Mouse (Mus musculus): ENCODE measurements around the gene Slc12a8. TPM values are rescaled to one million over a fixed set of nuclear protein-coding genes. Genes with fewer than 3 reads are reported as not detected.

Gene Slc12a8
- total RNA-seq, 2 experiments from 2014 or later, result 0.48 to 0.87 TPM

GRCm38 (mm10) chr16:33536456-33536855 lies 19.3 kb downstream of the Slc12a8 start:
- intact Hi-C loops (cut with DNase I), result no loop called here
- no peak for DNase-seq (ENCODE audit: low spot score in 2 of 2)

GRCm38 (mm10) chr16:33537499-33538225 lies 20.5 kb downstream of the Slc12a8 start:
- no peak for DNase-seq (ENCODE audit: low spot score in 2 of 2)
- intact Hi-C loops (cut with DNase I), result no loop called here

GRCm38 (mm10) chr16:33544346-33544745 lies 27.2 kb downstream of the Slc12a8 start:
- intact Hi-C loops (cut with DNase I), result no loop called here
- no peak for DNase-seq (ENCODE audit: low spot score in 2 of 2)

- DNase-seq (ENCODE audit: low spot score in 2 of 2), result no peak
- intact Hi-C loops (cut with DNase I), result no loop called here
Observed at GRCm38 (mm10) chr16:33545530-33545929, 28.4 kb downstream of the Slc12a8 start.

GRCm38 (mm10) chr16:33553689-33554342 lies 36.7 kb downstream of the Slc12a8 start:
- DNase-seq (ENCODE audit: low spot score in 2 of 2), result no peak
- intact Hi-C loops (cut with DNase I), result no loop called here

GRCm38 (mm10) chr16:33558121-33558520 lies 41.0 kb downstream of the Slc12a8 start:
- intact Hi-C loops (cut with DNase I), result no loop called here

GRCm38 (mm10) chr16:33560281-33560680 lies 43.2 kb downstream of the Slc12a8 start:
- intact Hi-C loops (cut with DNase I), result loop anchor here (5.0 kb wide), 1 partner anchor 182 kb away; no protein-coding TSS in a partner anchor

More at GRCm38 (mm10) chr16:33558121-33558520, 41.0 kb downstream of the Slc12a8 start:
- DNase-seq (ENCODE audit: low spot score in 2 of 2), result no peak

GRCm38 (mm10) chr16:33561308-33562009 lies 44.3 kb downstream of the Slc12a8 start:
- intact Hi-C loops (cut with DNase I), result loop anchor here (5.0 kb wide), 1 partner anchor 181 kb away; no protein-coding TSS in a partner anchor
- no peak for DNase-seq (ENCODE audit: low spot score in 2 of 2)

More at GRCm38 (mm10) chr16:33560281-33560680, 43.2 kb downstream of the Slc12a8 start:
- peak; percentile 32 to 60 for DNase-seq (ENCODE audit: low spot score in 2 of 2)

GRCm38 (mm10) chr16:33562874-33563537 lies 45.9 kb downstream of the Slc12a8 start:
- DNase-seq (ENCODE audit: low spot score in 2 of 2), result no peak
- intact Hi-C loops (cut with DNase I), result loop anchor here (5.0 kb wide), 1 partner anchor 179 kb away; no protein-coding TSS in a partner anchor

- no peak for DNase-seq (ENCODE audit: low spot score in 2 of 2)
- intact Hi-C loops (cut with DNase I), result loop anchor here (5.0 kb wide), 1 partner anchor 179 kb away; no protein-coding TSS in a partner anchor
Observed at GRCm38 (mm10) chr16:33563538-33564013, 46.4 kb downstream of the Slc12a8 start.

GRCm38 (mm10) chr16:33566467-33566866 lies 49.3 kb downstream of the Slc12a8 start:
- DNase-seq (ENCODE audit: low spot score in 2 of 2), result no peak

GRCm38 (mm10) chr16:33567736-33568135 lies 50.6 kb downstream of the Slc12a8 start:
- intact Hi-C loops (cut with DNase I), result no loop called here
- DNase-seq (ENCODE audit: low spot score in 2 of 2), result no peak

More at GRCm38 (mm10) chr16:33566467-33566866, 49.3 kb downstream of the Slc12a8 start:
- intact Hi-C loops (cut with DNase I), result no loop called here

- DNase-seq (ENCODE audit: low spot score in 2 of 2), result no peak
Observed at GRCm38 (mm10) chr16:33568269-33569016, 51.3 kb downstream of the Slc12a8 start.

GRCm38 (mm10) chr16:33572646-33573045 lies 55.5 kb downstream of the Slc12a8 start:
- intact Hi-C loops (cut with DNase I), result no loop called here
- no peak for DNase-seq (ENCODE audit: low spot score in 2 of 2)

More at GRCm38 (mm10) chr16:33568269-33569016, 51.3 kb downstream of the Slc12a8 start:
- intact Hi-C loops (cut with DNase I), result no loop called here

- intact Hi-C loops (cut with DNase I), result no loop called here
Observed at GRCm38 (mm10) chr16:33573703-33574102, 56.6 kb downstream of the Slc12a8 start.

GRCm38 (mm10) chr16:33575728-33576127 lies 58.6 kb downstream of the Slc12a8 start:
- intact Hi-C loops (cut with DNase I), result no loop called here

More at GRCm38 (mm10) chr16:33573703-33574102, 56.6 kb downstream of the Slc12a8 start:
- DNase-seq (ENCODE audit: low spot score in 2 of 2), result no peak

GRCm38 (mm10) chr16:33576271-33577189 lies 59.4 kb downstream of the Slc12a8 start:
- DNase-seq (ENCODE audit: low spot score in 2 of 2), result no peak
- intact Hi-C loops (cut with DNase I), result no loop called here

More at GRCm38 (mm10) chr16:33575728-33576127, 58.6 kb downstream of the Slc12a8 start:
- DNase-seq (ENCODE audit: low spot score in 2 of 2), result no peak
